Mouse (Mus musculus): ENCODE results near the gene Anpep. TPM values are rescaled to one million over a fixed set of nuclear protein-coding genes. Genes with fewer than 3 reads are reported as not detected.

Anpep gene
- 3.9 and 5.5 TPM in 2 replicates for polyA plus RNA-seq (2016; fragmentation: Nextera tagmentation; extraction: Ambion mirVana)

DNA sequence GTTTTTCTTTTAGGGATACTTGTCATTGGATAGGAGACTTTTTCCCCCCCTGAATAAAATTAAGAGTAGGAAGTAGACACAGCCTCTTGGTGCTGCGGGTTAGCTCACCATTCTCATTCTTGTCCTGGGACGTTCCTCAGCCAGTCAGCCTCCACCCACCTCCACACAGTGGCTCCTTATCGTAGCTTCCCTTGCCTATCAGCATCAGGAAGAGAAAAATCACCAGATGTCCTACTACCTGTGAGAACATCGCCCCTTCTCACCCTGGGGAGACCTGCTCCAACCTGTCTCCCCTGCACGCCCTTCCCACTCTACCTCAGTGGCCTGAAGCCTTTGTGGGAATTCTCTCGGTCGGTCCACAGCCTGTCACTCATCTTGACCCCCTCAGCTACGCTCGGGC is at the start of gene Anpep:
TSS of gene Anpep (minus strand) at position 249 of the 400 bp plus-strand sequence.
- 89% methylated on average over 9 of the region's 9 CpGs for WGBS
- Histone ChIP-seq H3K4me1 (peaks cover 7% of the 10 kb centered on the region; the same call in 1 of the 2 replicates), H3K9me3 (replicated peaks) (no peaks in the 10 kb centered on the region), H3K27me3 (ENCODE audit: low read depth, poor library complexity, severe bottlenecking) (no peaks in the 10 kb centered on the region), H3K27ac (replicated peaks) (no peak within 1 kb of the TSS), H3K36me3 (no peaks in the 10 kb centered on the region), H3K4me3 (no peak within 1 kb of the TSS)
- no peak for DNase-seq (ENCODE audit: low spot score)

DNA sequence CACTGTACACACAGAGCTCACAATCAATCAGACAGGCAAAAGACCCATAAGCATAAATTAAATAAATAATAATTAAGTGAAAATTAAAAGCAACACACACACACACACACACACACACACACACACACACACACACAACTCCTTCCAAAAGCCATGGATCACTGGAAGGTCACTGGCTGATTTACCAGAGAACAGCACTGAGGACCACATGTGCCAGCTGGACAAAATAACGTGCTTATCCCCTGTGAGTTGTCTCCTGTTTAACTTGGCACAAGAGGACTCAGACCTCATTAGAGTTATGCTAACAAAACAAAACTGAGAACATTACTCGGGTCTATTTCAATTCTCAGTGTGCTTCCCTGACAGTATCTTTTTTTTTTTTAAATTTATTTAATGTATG is 46.5 kb upstream of the Anpep start:
- Histone ChIP-seq H3K27ac (replicated peaks) (no peak overlapping the region), H3K9me3 (replicated peaks) (no peaks in the 10 kb centered on the region), H3K4me3 (no peak overlapping the region), H3K4me1 (no peaks in the 10 kb centered on the region), H3K27me3 (ENCODE audit: low read depth, poor library complexity, severe bottlenecking) (no peaks in the 10 kb centered on the region), H3K36me3 (peaks cover 85% of the 10 kb centered on the region)
- no peak for DNase-seq (ENCODE audit: low spot score)
- WGBS: 90% methylated on average over 2 of the region's 2 CpGs

DNA sequence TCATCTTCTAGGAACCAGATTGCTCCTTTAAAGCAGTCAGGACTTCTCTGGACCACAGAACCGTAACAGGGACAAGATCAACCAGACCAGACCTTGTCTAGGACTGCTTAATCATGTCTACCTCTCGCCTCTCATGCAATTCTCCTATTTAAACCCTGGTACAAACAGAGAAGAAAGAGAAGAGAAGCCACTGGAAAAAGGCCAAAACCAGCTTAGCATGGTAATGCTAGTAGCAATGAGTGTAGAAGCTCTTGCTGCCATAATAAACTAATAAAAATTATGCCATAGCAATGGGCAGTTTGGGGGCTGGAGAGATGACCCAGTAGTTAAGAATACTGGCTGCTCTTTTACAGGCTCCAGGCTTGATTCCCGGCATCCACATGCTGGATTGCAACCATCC is 46.1 kb upstream of the Anpep start:
- Histone ChIP-seq H3K4me3 (no peak overlapping the region), H3K4me1 (no peaks in the 10 kb centered on the region), H3K9me3 (replicated peaks) (no peaks in the 10 kb centered on the region), H3K27me3 (ENCODE audit: low read depth, poor library complexity, severe bottlenecking) (no peaks in the 10 kb centered on the region), H3K36me3 (peaks cover 87% of the 10 kb centered on the region), H3K27ac (replicated peaks) (no peak overlapping the region)
- 91% methylated on average over 3 of the region's 3 CpGs for WGBS
- DNase-seq (ENCODE audit: low spot score): no peak

DNA sequence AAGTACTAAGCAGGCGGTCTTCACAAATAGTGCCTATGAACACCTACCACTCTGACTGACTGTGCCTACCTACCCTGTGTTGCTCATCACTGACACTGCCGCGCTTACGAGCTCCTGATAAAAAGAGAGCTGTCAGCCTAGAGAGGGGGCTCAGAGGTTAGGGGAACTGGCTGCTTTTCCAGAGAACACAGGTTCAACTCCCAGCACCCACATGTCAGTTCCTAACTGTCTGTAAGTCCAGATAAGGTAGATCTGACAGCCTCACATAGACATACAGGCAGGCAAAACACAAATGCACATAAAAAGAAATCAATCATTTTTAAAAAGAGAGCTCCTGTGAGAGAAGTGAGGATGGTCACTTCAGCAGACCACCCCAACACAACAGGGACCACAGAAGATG is 44.3 kb upstream of the Anpep start:
- no peak overlapping the region for H3K4me3 ChIP-seq
- DNase-seq (ENCODE audit: low spot score): no peak
- H3K36me3 ChIP-seq: peaks cover 88% of the 10 kb centered on the region
- 95% methylated on average over 4 of the region's 4 CpGs for WGBS
- no peaks in the 10 kb centered on the region for H3K27me3 ChIP-seq (ENCODE audit: low read depth, poor library complexity, severe bottlenecking)
- H3K9me3 ChIP-seq (replicated peaks): no peaks in the 10 kb centered on the region
- no peak overlapping the region for H3K27ac ChIP-seq (replicated peaks)
- H3K4me1 ChIP-seq: no peaks in the 10 kb centered on the region

DNA sequence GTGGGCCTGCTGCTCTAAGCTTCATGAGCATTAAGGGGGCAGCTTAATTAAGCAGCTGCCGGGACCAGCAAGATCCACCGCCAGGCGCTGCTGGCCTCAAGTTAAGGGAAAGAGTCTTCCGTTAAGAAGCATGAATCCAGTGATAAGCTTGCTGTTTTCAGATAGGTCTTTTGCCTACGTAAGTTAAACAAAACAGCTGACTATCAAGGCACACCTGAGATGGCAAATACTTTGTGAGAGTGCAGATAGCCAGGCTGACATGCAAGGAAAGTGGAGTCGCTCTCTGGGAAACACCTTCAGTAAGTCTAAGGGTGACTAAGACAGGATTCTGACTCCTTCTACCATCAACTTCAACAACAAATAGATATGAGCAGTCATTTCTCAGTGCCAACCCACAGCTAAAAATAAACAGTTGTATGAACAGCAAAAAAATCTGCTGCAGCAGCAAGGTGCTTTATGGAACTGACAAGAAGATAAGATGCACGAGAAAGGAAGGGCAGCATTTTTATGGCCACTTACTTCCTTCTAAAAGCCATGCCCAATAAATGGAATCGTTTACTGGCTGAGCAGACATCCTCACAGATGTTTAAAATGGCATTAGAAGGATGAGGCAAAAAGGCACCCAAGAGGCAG is 42.4 kb upstream of the Anpep start:
- Histone ChIP-seq H3K9me3 (replicated peaks) (no peaks in the 10 kb centered on the region), H3K27me3 (ENCODE audit: low read depth, poor library complexity, severe bottlenecking) (no peaks in the 10 kb centered on the region), H3K4me3 (no peak overlapping the region), H3K36me3 (peaks cover 89% of the 10 kb centered on the region), H3K4me1 (no peaks in the 10 kb centered on the region), H3K27ac (replicated peaks) (no peak overlapping the region)
- 90% methylated on average over 8 of the region's 8 CpGs for WGBS
- DNase-seq (ENCODE audit: low spot score): no peak

DNA sequence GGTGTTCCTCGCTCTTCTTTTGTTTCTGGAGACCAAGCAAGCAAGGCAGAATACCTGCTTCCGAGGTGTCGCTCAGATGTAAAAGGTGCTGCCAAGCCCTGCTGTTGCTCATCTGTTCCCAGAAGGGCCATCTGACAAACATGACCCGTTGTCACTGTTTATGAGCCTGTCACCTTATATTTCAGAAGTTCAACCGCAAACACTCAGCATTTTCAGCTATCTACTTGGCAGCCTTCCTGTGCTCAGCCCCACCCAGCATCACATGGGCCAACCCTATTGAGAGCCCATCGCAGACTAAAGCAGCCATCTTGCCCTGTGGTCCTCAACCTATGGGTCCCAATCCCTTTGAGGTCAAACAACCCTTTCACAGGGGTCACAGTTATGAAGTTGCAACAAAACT is 39.9 kb upstream of the Anpep start:
- Histone ChIP-seq H3K27ac (replicated peaks) (no peak overlapping the region), H3K36me3 (peaks cover 85% of the 10 kb centered on the region)
- WGBS: 94% methylated on average over 6 of the region's 6 CpGs

DNA sequence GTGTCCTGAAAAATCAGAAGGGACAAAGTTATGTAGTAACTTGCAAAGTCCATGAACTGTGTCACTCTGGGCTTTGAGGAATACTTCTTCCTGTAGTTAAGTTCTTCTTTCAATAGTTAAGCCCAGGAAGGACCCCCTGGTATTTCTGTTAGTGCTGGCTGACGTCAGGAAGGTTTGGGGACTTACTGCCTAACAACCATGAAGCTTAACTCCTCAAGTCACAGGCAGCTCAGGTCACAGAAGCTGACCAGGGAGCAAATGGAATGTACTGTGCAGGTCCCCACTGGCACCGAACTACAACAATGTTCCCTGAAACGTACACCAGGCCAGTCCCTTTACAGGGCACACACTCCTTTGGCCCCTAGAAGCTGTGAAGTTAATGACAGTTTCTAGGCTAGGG is 34.4 kb upstream of the Anpep start:
- WGBS: 82% methylated on average over 3 of the region's 3 CpGs
- Histone ChIP-seq H3K27ac (replicated peaks) (no peak overlapping the region), H3K4me1 (no peaks in the 10 kb centered on the region), H3K9me3 (replicated peaks) (no peaks in the 10 kb centered on the region), H3K27me3 (ENCODE audit: low read depth, poor library complexity, severe bottlenecking) (no peaks in the 10 kb centered on the region), H3K36me3 (peaks cover 79% of the 10 kb centered on the region), H3K4me3 (no peak overlapping the region)
- no peak for DNase-seq (ENCODE audit: low spot score)

More for the DNA sequence above, 39.9 kb upstream of the Anpep start:
- no peaks in the 10 kb centered on the region for H3K4me1 ChIP-seq
- no peak for DNase-seq (ENCODE audit: low spot score)
- H3K9me3 ChIP-seq (replicated peaks): no peaks in the 10 kb centered on the region
- no peak overlapping the region for H3K4me3 ChIP-seq
- no peaks in the 10 kb centered on the region for H3K27me3 ChIP-seq (ENCODE audit: low read depth, poor library complexity, severe bottlenecking)

DNA sequence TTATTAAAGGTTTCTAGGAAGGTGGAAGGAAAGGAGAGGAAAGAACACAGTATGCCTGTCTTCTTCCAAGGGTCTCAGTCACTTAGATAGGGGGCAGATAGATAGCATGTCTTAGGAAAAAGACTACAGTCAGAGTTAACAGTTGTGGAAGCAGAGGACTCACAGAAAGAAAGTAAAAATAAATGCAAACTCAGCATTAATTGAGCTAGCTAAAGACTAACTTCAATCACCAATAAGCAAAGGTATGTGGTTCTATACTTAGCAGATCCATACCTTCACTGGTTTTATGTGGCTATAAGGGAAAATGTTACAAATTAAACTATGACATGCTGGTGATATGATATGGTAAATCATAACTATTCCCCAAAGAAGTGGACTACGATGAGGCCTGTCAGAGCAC is 33.9 kb upstream of the Anpep start:
- Histone ChIP-seq H3K36me3 (peaks cover 76% of the 10 kb centered on the region), H3K4me3 (no peak overlapping the region), H3K9me3 (replicated peaks) (no peaks in the 10 kb centered on the region), H3K4me1 (no peaks in the 10 kb centered on the region), H3K27me3 (ENCODE audit: low read depth, poor library complexity, severe bottlenecking) (no peaks in the 10 kb centered on the region), H3K27ac (replicated peaks) (no peak overlapping the region)
- DNase-seq (ENCODE audit: low spot score): no peak
- WGBS: 91% methylated on average over 1 of the region's 1 CpGs

DNA sequence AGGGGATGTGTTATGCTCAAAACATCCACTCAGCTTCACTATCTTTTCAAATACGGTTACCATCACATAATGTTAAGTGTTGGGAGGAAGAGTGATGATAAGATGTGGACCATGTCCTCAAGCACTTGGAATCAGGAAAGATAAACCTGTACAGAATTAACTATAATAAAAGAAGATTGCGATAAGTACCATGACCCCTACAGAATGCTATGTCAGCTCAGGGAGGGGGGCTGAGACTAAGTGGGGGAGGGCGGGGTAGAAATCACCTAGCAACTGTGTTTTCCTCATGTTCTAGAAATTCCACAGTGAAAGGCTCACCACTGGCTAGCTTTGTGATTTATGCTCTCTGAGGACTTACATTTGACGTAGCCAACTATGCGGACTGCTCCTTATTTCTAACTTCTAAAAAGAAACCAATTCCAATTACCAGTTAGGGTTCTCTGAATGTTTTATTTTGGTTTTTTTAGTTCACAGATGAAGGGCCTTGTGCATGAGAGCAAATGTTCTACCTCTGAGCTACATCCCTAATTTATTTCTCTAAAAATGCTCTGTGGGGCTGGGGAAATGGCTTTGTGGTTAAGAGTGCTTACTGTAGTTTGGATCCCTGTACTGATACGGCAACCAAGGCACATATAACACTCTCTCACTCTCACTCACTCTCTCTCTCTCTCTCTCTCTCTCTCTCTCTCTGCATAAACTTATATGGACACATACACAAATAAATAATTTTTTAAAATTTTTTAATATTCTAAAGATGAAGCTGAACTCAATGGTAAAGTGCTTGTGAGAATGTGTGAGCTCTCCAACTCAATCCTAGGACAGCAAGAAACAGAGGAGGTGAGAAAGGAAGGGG is 31.9 kb upstream of the Anpep start:
- Histone ChIP-seq H3K36me3 (peaks cover 67% of the 10 kb centered on the region), H3K9me3 (replicated peaks) (no peaks in the 10 kb centered on the region), H3K4me3 (no peak overlapping the region), H3K4me1 (no peaks in the 10 kb centered on the region), H3K27me3 (ENCODE audit: low read depth, poor library complexity, severe bottlenecking) (no peaks in the 10 kb centered on the region), H3K27ac (replicated peaks) (no peak overlapping the region)
- WGBS: 89% methylated on average over 6 of the region's 6 CpGs
- no peak for DNase-seq (ENCODE audit: low spot score)

DNA sequence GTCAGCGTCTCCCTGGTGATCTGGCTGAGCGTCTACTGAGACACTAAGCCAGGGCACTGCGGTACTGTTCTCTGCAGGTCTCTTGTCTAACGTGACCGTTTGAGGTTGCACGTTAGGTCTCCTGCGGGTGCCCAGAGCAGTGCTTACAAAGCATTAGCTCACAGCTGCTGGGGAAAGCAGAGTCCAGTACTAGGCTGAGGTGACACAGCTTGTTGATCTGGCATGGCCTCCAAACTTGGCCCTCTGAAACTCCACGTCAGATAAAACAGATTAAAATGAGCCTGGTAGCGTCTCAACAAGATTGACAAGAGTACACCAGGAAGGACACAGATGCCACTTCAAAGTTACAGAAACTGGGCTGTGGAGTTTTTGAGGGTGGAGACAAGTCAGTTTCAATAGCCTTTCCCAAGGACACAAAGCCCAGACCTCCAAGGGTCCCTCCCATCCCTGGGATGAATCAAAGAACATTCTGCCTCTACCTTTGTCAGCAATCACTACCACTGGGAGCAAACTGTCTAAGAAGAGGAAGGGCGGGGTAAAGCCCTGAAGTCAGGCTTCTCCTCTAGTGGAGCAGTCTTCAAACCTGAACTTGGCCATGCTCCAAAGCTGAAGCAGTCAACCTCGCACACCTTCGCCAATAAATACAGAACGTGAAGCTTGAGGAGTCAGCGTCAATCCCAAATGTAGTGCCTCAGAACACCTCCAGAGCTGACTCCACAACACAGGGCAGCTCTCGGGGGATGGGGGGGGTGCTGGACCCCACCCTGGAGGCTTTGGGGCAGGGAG is 29.8 kb upstream of the Anpep start:
- no peak for DNase-seq (ENCODE audit: low spot score)

DNA sequence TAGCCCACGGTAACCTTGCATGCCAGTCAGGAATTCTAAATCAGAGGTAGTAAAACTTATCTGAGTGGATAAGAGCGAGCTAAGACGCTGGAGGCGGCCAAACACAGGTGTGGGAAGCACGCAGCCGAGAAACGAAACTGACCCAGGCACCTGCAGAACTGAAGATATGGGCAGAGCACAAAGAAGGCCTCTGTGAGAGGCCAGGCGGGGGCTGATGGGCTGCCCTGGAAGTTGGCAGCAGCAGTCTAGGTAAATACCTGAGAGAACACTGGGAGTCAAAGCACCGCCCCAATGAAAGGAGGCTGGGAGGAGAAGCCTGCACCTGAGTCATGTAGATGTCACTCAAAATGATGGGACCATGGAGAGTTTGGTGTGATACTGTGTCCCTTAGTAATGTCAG is 27.7 kb upstream of the Anpep start:
- Histone ChIP-seq H3K4me1 (no peaks in the 10 kb centered on the region), H3K36me3 (peaks cover 51% of the 10 kb centered on the region), H3K27ac (replicated peaks) (no peak overlapping the region), H3K4me3 (no peak overlapping the region), H3K9me3 (replicated peaks) (no peaks in the 10 kb centered on the region), H3K27me3 (ENCODE audit: low read depth, poor library complexity, severe bottlenecking) (no peaks in the 10 kb centered on the region)
- no peak for DNase-seq (ENCODE audit: low spot score)
- 92% methylated on average over 9 of the region's 9 CpGs for WGBS

More for the DNA sequence above, 29.8 kb upstream of the Anpep start:
- H3K4me1 ChIP-seq: no peaks in the 10 kb centered on the region
- 89% methylated on average over 15 of the region's 15 CpGs for WGBS
- no peaks in the 10 kb centered on the region for H3K9me3 ChIP-seq (replicated peaks)
- no peak overlapping the region for H3K27ac ChIP-seq (replicated peaks)
- H3K36me3 ChIP-seq: peaks cover 61% of the 10 kb centered on the region
- no peak overlapping the region for H3K4me3 ChIP-seq
- no peaks in the 10 kb centered on the region for H3K27me3 ChIP-seq (ENCODE audit: low read depth, poor library complexity, severe bottlenecking)

DNA sequence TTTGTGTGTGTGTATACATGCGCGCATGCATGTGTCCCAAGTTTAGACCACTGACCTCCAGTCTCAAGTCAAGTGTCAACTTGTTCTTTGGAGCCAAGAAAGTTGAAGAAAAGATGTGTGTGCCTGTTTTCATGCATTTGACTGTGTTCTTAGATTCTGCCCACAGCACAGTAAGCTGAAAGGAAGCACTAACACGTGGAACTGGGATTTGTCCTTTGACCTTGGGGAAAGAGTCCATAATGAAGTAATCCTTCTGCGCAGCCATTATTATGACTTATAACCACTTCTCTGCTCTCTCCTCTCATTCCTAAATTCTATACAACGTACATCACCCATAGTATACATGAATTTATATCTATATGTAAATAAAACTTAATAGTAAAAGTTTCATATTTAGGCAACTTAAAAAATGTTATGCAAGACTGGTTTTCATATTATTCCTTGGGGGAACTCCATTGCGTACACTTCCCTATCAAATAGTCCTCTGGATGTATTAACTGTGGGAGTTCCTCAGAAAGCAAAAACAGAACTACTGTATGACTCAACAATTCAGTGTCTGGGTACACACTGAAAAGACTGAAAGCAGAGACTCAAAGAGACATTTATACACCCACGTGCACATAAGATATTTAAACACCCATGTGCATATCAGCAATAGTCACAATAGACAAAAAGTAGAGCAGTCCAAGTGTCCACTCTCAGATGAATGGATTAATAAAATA is 22.9 kb upstream of the Anpep start:
- no peak for DNase-seq (ENCODE audit: low spot score)
- H3K36me3 ChIP-seq: peaks cover 73% of the 10 kb centered on the region
- WGBS: 90% methylated on average over 7 of the region's 7 CpGs
- no peaks in the 10 kb centered on the region for H3K4me1 ChIP-seq
- H3K27ac ChIP-seq (replicated peaks): no peak overlapping the region
- H3K27me3 ChIP-seq (ENCODE audit: low read depth, poor library complexity, severe bottlenecking): no peaks in the 10 kb centered on the region
- H3K4me3 ChIP-seq: no peak overlapping the region
- H3K9me3 ChIP-seq (replicated peaks): no peaks in the 10 kb centered on the region

All from midbrain, embryonic 10.5 days (tissue).